Mouse (Mus musculus) ES-E14 (cell line): ENCODE measurements at regions not wholly inside any gene's neighbourhood (a gene's known extent, or its start where the extent isn't known, plus 50 kb on each side); places are given as distances from the start of the nearest gene placed in this dataset.

Experiments
- CHD2 ChIP-seq: IDR thresholded peaks from 2 replicates; pipeline ENCODE4 v1.6.1; 2014; ENCODE audit warnings: mild to moderate bottlenecking, low read depth, low read length, inconsistent platforms
- MAFK ChIP-seq: IDR thresholded peaks from 2 replicates; pipeline ENCODE4 v1.6.1; 2014; ENCODE audit warnings: mild to moderate bottlenecking, low read depth, low read length, inconsistent platforms; ENCODE audit not compliant: insufficient read depth
- ZC3H11A ChIP-seq: IDR thresholded peaks from 2 replicates; pipeline ENCODE4 v1.6.1; 2012; ENCODE audit warnings: low read depth, mild to moderate bottlenecking, inconsistent platforms, low read length, borderline replicate concordance
- ZNF384 ChIP-seq: IDR thresholded peaks from 2 replicates; pipeline ENCODE4 v1.6.1; 2012; ENCODE audit warnings: low read depth, low read length, inconsistent platforms

DNA sequence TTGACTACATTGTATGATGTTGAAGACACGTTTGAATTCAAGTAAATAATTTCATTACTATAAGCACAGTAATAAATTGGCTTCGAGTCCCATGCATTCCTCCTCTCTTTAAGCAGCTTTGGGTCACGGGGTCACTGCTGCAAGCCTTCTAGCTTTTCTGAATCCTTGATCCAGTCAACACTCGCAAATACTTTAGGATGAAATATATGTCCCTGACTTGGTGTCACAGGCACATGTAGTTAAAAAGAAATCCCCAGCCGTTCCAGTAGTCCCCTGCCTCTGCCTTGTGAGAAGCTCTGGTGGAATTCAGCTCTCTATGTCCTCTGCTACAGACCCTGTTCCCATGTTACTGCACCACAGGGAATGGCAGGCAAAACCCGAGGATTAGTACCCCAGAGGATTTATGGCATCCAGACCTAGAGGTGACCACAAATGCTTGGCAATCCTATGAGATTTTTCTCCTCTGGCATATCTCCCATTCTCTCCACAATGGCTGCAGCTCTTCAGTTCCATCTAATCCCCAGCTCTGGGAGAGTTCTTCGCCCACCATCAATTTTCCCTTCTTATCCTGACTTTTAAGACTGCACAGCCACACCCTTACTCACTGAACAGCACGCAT lies 449.0 kb downstream of the Fat4 start:
- no peak for TF ChIP-seq MAFK
- no peak for TF ChIP-seq CHD2
- no peak for TF ChIP-seq ZNF384
- TF ChIP-seq ZC3H11A = no peak
